Mouse (Mus musculus) B cell, adult (primary cell): Measurements from ENCODE around the gene Psmb1. TPM values are rescaled to one million over a fixed set of nuclear protein-coding genes. Genes with fewer than 3 reads are reported as not detected.

Source experiments
- total RNA-seq: library from RNA; stranded (reverse); gene quantifications from 4 replicates; pipeline ENCODE4 v1.2.4, GENCODE M21; 2023; ENCODE audit not compliant: inconsistent age

Psmb1 gene
- 106 to 115 TPM (median 109 TPM) in 4 replicates for total RNA-seq

DNA sequence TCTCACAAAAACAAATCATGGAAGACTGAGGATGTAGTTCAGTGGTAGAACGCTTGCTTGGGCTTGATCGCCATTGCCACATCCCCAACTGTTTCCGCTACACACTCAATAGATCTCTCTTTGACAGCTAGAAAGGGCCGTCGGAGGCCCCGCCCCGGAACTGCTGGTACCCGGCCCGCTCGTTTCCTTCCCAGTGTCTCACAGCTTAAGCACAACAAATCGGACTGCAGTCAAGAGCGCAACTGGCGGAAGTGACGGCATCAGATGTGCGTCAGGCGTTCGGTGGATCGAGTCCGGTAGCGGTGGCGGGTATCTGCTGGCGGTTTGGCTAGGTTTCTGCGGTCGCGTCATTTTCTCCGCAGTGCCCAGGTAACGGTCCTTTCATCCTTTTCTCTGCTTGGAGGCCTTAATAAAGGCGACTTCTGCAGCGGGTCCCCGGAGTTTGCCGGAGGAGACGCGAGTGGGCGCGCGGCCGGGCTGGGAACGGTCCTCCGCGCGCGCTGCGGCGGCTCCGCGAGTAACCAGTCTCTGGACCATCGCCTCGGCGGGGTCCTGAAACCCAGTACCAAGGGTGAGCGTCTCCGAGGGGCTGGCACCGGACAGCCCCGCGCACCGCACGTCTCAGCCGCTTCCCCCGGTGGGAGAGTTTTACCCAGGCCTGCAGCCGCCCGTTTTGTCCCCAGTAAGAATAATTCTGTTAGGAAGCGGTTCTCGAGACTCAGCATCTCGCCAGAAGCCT is at the start of gene Psmb1, which contains the start of gene Tbp:
Psmb1 (minus strand) TSS at position 96 of the 739 bp plus-strand sequence.
Tbp (plus strand) TSS at position 233 of the 739 bp plus-strand sequence.

DNA sequence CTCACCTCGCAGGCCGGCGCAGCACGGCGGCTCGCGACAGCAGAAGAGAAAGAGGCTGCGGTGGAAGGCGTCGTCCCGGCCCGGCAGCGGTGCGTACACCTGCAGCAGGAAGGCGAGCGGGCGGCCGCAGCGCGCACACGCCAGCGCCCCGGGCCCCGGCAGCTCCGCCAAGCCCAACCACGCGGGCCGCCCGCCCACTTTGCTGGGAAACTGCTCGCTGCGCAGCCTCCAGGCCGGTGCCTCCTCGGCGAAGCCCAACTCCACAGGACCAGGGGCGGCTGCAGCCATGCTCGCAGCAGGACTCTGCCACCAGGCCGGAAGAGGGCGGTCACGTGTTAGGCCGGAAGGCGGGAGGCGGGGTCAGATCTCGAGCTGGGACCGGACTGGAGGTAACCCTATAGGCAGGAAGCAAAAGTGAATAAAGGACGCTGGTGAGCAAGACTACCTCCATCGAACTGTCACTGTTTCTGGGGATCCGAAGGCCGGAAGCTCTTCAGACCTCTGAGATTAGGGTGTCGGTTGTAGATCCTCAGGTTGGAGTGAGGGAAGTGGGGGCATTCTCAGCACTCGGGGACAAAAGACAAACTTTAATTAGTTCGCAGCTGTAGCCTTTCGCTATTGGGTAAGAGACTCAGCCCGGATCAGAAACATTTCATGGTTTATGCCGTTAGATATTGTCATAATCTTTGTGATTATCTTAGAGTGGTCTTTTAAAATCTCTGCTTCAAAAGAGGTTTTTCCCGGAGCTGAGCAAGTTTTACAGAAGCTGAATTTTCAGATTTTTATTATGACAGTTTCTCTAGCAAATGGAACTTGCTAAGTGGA is 27.6 kb upstream of the Psmb1 start, which contains the start of gene Pdcd2:
Pdcd2 (minus strand) TSS at position 316 of the 825 bp plus-strand sequence.

Other genes with a start within 250 kb of the Psmb1 start
- gene Dll1, start 122.9 kb downstream of the Psmb1 start, total RNA-seq, result 3.7 to 7.9 TPM (median 4.4 TPM) in 4 replicates
- gene Fam120b, start 103.5 kb downstream of the Psmb1 start, total RNA-seq, result 31.5 to 34.4 TPM (median 32.4 TPM) in 4 replicates
- gene Tbp, start 137 bp upstream of the Psmb1 start, total RNA-seq, result 44.3 to 57.7 TPM (median 52.9 TPM) in 4 replicates
- gene Pdcd2, start 27.6 kb upstream of the Psmb1 start, total RNA-seq, result 37.6 to 50.6 TPM (median 43.4 TPM) in 4 replicates
- gene Prdm9, start 64.6 kb upstream of the Psmb1 start, total RNA-seq, result 30.4 to 37.6 TPM (median 32.5 TPM) in 4 replicates
- 105 to 122 TPM (median 118 TPM) in 4 replicates for gene Chd1, start 205.2 kb upstream of the Psmb1 start, total RNA-seq